Mouse (Mus musculus) adrenal gland (tissue): ENCODE data around the gene Morn4.

ENCODE experiments used
- intact Hi-C: fragments of 180-260 bp; cut with DNase I; formaldehyde crosslinking; loops from one replicate; pipeline ENCODE4 v1.15.1; 2025

The Morn4 gene

GRCm38 (mm10) chr19:42051351-42051750 is 34.8 kb downstream of the Morn4 start:
- intact Hi-C loops = no loop called here

GRCm38 (mm10) chr19:42050251-42050650 is 35.9 kb downstream of the Morn4 start:
- intact Hi-C loops = no loop called here

- intact Hi-C loops = no loop called here
Observed at GRCm38 (mm10) chr19:42045269-42046102, 40.7 kb downstream of the Morn4 start, which contains the start of gene Hoga1. TSS of gene Hoga1 (plus strand) at chr19:42045610.

- intact Hi-C loops = loop anchor here (5.0 kb wide), 1 partner anchor 123 kb away; no protein-coding TSS in a partner anchor
Observed at GRCm38 (mm10) chr19:42043988-42044387, 42.2 kb downstream of the Morn4 start.

GRCm38 (mm10) chr19:42038310-42038709 is 47.8 kb downstream of the Morn4 start:
- intact Hi-C loops = loop anchor here (5.0 kb wide), 1 partner anchor 34 kb away; no protein-coding TSS in a partner anchor

GRCm38 (mm10) chr19:42037167-42037702 is 48.9 kb downstream of the Morn4 start:
- intact Hi-C loops = loop anchor here (5.0 kb wide), 1 partner anchor 35 kb away; no protein-coding TSS in a partner anchor

GRCm38 (mm10) chr19:42036357-42036756 is 49.8 kb downstream of the Morn4 start:
- intact Hi-C loops = loop anchor here (5.0 kb wide), 1 partner anchor 36 kb away; no protein-coding TSS in a partner anchor

- intact Hi-C loops = loop anchor here (5.0 kb wide), 1 partner anchor 37 kb away; no protein-coding TSS in a partner anchor
Observed at GRCm38 (mm10) chr19:42035456-42036248, 50.5 kb downstream of the Morn4 start, which contains the start of gene Ankrd2. TSS of gene Ankrd2 (plus strand) at chr19:42036000.

GRCm38 (mm10) chr19:42034881-42035455 is 51.2 kb downstream of the Morn4 start:
- intact Hi-C loops = loop anchor here (5.0 kb wide), 1 partner anchor 37 kb away; no protein-coding TSS in a partner anchor

GRCm38 (mm10) chr19:42034146-42034775 is 51.9 kb downstream of the Morn4 start:
- intact Hi-C loops = no loop called here

GRCm38 (mm10) chr19:42033611-42034010 is 52.5 kb downstream of the Morn4 start:
- intact Hi-C loops = no loop called here

- intact Hi-C loops = no loop called here
Observed at GRCm38 (mm10) chr19:42031112-42031511, 55.0 kb downstream of the Morn4 start.

GRCm38 (mm10) chr19:42026158-42026557 is 60.0 kb downstream of the Morn4 start:
- intact Hi-C loops = loop anchor here (2.0 kb wide), 1 partner anchor 45 kb away; the partner anchor contains the start of genes Mms19 and Ubtd1
